Mouse (Mus musculus) limb, embryonic 14.5 days (tissue): Measurements from ENCODE around the gene Phc1. TPM values are rescaled to one million over a fixed set of nuclear protein-coding genes. Genes with fewer than 3 reads are reported as not detected.

Experiments
- ATAC-seq: fragments of 200-750 bp; cut with Nextera tagmentation; 2 replicates; pipeline ENCODE4 v1.8.0; 2017; ENCODE audit warnings: low read depth, moderate number of reproducible peaks, moderate TSS enrichment; ENCODE audit not compliant: low FRiP score
- DNase-seq: peaks from one replicate; pipeline ENCODE4 v3.0.0-alpha.2; 2015; ENCODE audit warnings: low spot score
- H3K27ac ChIP-seq: fragments of 300-500 bp; sonication (generic); replicated peaks from 2 replicates; pipeline ENCODE4 v1.5.1; 2014; ENCODE audit warnings: low read depth, mild to moderate bottlenecking, low read length, moderate library complexity, mixed read lengths
- H3K27me3 ChIP-seq: fragments of 300-500 bp; sonication (generic); 2 replicates; pipeline ENCODE4 v1.6.1; 2014; ENCODE audit warnings: low read length, mixed read lengths; ENCODE audit not compliant: control insufficient read depth, insufficient read depth
- H3K36me3 ChIP-seq: fragments of 300-500 bp; sonication (generic); 2 replicates; pipeline ENCODE4 v1.6.1; 2014; ENCODE audit warnings: mild to moderate bottlenecking, low read length, moderate library complexity, mixed read lengths; ENCODE audit not compliant: control insufficient read depth, insufficient read depth
- H3K4me1 ChIP-seq: fragments of 300-500 bp; sonication (generic); 2 replicates; pipeline ENCODE4 v1.6.1; 2014; ENCODE audit warnings: antibody characterized with exemption, low read length, mixed read lengths; ENCODE audit not compliant: control insufficient read depth, insufficient read depth
- H3K4me2 ChIP-seq: fragments of 300-500 bp; sonication (generic); replicated peaks from 2 replicates; pipeline ENCODE4 v1.6.1; 2014; ENCODE audit warnings: low read depth, mild to moderate bottlenecking, low read length, moderate library complexity; ENCODE audit not compliant: severe bottlenecking
- H3K4me3 ChIP-seq: fragments of 300-500 bp; sonication (generic); replicated peaks from 2 replicates; pipeline ENCODE4 v1.5.1; 2014; ENCODE audit warnings: low read length
- H3K9ac ChIP-seq: fragments of 300-500 bp; sonication (generic); 2 replicates; pipeline ENCODE4 v1.6.1; 2014; ENCODE audit warnings: mild to moderate bottlenecking, low read depth, low read length, moderate library complexity; ENCODE audit not compliant: severe bottlenecking
- H3K9me3 ChIP-seq: fragments of 300-500 bp; sonication (generic); 2 replicates; pipeline ENCODE4 v1.6.1; 2016; ENCODE audit warnings: low read length; ENCODE audit not compliant: control insufficient read depth
- POLR2A ChIP-seq: fragments of 200-500 bp; IDR thresholded peaks from 2 replicates; pipeline ENCODE4 v1.8.0; 2012; ENCODE audit warnings: inconsistent platforms, mild to moderate bottlenecking, moderate library complexity, borderline replicate concordance; ENCODE audit not compliant: insufficient read depth, insufficient read length; ENCODE audit errors: extremely low read depth
- WGBS: fragments of 180-500 bp; shearing (Covaris S2); extraction: QIAGEN DNeasy Blood & Tissue Kit; methylation state at CpG from one replicate; pipeline ENCODE4 v1.1.7; 2014; 5-methylcytosine and 5-hydroxymethylcytosine counted together
- polyA plus RNA-seq, 2 experiments: library from polyadenylated mRNA; depleted of rRNA in 1 of 2; stranded (reverse) in 1 of 2; unstranded in 1 of 2; fragments of >200 nt; fragmentation: Nextera tagmentation in 1 of 2; extraction: Ambion mirVana in 1 of 2; gene quantifications; 2 replicates each; pipeline versions ENCODE4 v1.2.1 to v1.2.3; 2012 to 2014

Gene Phc1
- polyA plus RNA-seq, 2 experiments, result 24.5 to 57.3 TPM

DNA sequence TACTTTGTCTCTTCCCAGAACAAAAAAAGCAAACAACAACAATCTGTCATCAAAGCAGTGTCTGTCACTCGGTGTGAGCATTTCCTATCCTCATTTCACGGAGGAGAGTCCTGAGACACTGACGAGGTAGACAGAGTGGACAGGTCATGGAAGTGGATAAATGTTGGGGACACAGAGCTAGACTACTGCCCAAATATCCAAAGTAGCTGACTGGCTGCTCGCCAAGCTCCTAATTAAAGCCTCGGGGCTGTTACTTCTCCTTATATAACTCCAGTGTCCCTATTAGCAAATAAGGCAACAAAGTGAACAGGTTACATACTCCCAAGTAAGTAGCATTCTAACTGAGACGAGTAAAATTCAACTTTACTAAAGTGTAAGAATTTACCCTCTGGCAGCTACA, 2.8 kb downstream of the Phc1 start:
- Histone ChIP-seq H3K9ac (no peak overlapping the region), H3K36me3 (peaks cover 30% of the 10 kb centered on the region), H3K9me3 (no peaks in the 10 kb centered on the region), H3K27me3 (no peaks in the 10 kb centered on the region), H3K4me1 (peaks cover 20% of the 10 kb centered on the region), H3K27ac (no peak overlapping the region), H3K4me3 (no peak overlapping the region), H3K4me2 (no peak overlapping the region)
- 41% methylated on average over 6 of the region's 6 CpGs for WGBS
- TF ChIP-seq POLR2A, result no peak
- ATAC-seq (no peak), DNase-seq (no peak)

DNA sequence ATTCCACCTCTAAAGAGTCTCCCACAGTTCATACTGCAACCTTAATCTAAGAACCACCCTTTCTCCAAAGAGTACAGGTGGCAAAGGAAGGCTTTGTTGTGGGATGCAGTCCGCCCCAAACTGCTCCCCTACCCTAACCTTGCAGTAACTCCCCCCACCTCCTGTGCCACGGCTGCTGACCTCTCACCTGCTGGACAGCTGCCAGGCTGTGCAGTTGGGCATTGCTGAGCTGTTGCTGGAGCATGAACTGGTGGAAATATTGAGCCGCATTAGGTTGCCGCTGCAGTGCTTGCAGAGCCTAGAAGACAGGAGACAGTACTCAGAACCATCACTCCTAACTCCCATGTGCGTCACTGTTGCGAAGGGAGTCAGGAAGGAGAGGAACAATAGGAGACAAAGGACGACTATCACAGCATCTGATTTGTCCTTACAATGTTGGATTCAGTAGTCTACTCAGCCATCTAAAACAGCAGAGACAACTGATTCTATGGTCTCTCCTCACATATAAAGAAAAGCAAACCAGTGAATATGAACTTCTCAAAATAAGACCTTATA, 5.5 kb downstream of the Phc1 start:
- Histone ChIP-seq H3K4me1 (peaks cover 14% of the 10 kb centered on the region), H3K36me3 (peaks cover 48% of the 10 kb centered on the region), H3K9me3 (no peaks in the 10 kb centered on the region), H3K27ac (no peak overlapping the region), H3K4me2 (no peak overlapping the region), H3K4me3 (no peak overlapping the region), H3K9ac (no peak overlapping the region), H3K27me3 (no peaks in the 10 kb centered on the region)
- ATAC-seq, result no peak
- DNase-seq, result no peak
- TF ChIP-seq POLR2A, result no peak
- 87% methylated on average over 7 of the region's 7 CpGs for WGBS

DNA sequence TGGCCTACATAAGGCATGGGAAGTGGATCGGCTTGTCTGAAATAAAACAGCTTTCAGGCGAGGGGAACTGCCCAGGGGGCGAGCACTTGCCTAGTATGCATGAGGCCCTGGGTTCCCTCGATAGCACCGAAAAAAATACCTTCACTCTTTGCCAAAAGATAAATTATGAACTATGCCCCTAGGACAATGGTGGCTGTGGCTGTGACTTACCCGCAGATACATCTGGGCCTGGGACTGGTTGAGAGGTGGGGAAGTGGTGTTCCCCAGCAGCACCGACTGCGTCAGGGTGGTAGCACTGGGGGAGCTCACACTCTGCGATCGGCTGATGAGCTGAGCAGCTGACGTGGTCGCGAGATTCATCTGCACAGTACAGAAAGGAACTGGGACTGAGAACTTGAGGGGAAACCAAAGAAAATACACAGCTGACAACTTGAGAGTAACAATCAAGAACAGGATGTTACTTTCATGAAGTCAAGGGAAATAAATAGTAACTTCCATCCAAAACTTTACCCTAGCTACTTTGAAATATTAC, 7.2 kb downstream of the Phc1 start:
- Histone ChIP-seq H3K36me3 (peaks cover 65% of the 10 kb centered on the region), H3K4me1 (peaks cover 6% of the 10 kb centered on the region; the same call in 1 of the 2 replicates), H3K27me3 (no peaks in the 10 kb centered on the region), H3K4me2 (no peak overlapping the region), H3K27ac (no peak overlapping the region), H3K9me3 (no peaks in the 10 kb centered on the region), H3K4me3 (no peak overlapping the region), H3K9ac (no peak overlapping the region)
- WGBS, result 84% methylated on average over 13 of the region's 13 CpGs
- ATAC-seq (no peak), DNase-seq (no peak)
- TF ChIP-seq POLR2A, result no peak

DNA sequence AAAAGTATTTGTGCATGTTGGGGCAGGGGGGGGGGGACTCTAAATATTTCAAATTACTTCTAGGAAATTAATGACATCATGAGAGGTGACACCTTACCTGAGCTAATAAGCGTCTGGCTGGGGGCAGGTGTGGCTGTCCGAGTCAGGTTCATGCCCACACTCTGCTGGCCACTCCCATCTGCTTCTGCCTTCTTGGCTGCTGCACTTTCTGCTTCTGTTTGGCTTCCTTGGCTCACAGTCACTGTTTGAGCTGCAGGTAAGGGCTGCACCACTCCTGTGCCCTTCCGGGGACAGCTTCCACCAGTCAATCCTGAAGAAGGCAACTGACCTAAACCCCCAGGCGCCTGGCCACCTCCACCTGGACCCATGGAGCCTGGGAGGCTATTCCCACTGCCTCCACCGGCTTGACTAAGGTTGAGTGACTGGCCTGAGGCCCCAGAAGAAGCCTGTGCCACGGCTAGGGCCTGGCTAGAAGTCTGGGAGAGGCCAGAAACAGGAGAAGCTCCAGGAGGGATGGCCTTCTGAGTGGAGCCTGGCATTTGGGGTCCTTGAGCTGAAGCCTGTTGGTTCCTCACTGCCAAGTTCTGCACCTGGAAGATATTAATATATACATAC, 14.9 kb downstream of the Phc1 start:
- WGBS, result 93% methylated on average over 6 of the region's 6 CpGs
- no peak for ATAC-seq
- TF ChIP-seq POLR2A, result no peak
- no peaks in the 10 kb centered on the region for H3K9me3 ChIP-seq
- DNase-seq, result no peak
- no peak overlapping the region for H3K4me3 ChIP-seq
- no peaks in the 10 kb centered on the region for H3K27me3 ChIP-seq
- no peak overlapping the region for H3K27ac ChIP-seq
- H3K4me2 ChIP-seq, result no peak overlapping the region
- no peaks in the 10 kb centered on the region for H3K4me1 ChIP-seq
- peaks cover 75% of the 10 kb centered on the region for H3K36me3 ChIP-seq
- H3K9ac ChIP-seq, result no peak overlapping the region

DNA sequence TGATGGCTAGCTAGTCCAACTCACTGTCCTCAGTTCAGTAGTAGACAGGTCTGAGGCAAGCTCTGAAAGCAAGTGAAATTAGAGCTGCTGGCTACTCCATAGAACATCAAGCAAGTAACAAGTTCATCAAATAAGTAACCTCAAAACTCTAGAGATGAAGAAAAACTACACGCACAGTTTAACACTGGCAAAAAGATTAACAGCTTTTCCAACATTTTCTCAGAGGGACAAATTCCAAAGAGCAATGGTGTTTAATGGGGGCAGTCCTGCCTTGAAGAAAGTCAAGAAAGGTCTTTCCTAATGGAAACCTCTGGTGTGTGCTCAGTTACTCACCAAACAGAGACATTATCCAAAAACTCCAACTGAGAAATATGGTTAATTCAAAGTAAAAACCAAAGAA, 21.6 kb downstream of the Phc1 start:
- H3K4me1 ChIP-seq, result no peaks in the 10 kb centered on the region
- DNase-seq, result no peak
- no peak for TF ChIP-seq POLR2A
- H3K4me2 ChIP-seq, result no peak overlapping the region
- no peak overlapping the region for H3K9ac ChIP-seq
- H3K4me3 ChIP-seq, result no peak overlapping the region
- no peak overlapping the region for H3K27ac ChIP-seq
- H3K9me3 ChIP-seq, result no peaks in the 10 kb centered on the region
- peaks cover 95% of the 10 kb centered on the region for H3K36me3 ChIP-seq
- no peaks in the 10 kb centered on the region for H3K27me3 ChIP-seq
- ATAC-seq, result no peak
- 90% methylated on average over 1 of the region's 1 CpGs for WGBS
